Mouse (Mus musculus) fat pad, adult 2 months (tissue): Measurements from ENCODE around the gene Os9.

Source experiments
- DNase-seq: peaks from one replicate; pipeline ENCODE4 v3.0.0-alpha.2; 2011; ENCODE audit warnings: low read depth, low spot score; ENCODE audit errors: extremely low read depth

The Os9 gene

GRCm38 (mm10) chr10:127048608-127049394, 72.1 kb downstream of the Os9 start:
- no peak for DNase-seq

- DNase-seq: no peak
Measured at GRCm38 (mm10) chr10:127047954-127048353, 73.0 kb downstream of the Os9 start, which contains the start of gene Cyp27b1. Cyp27b1 (plus strand) TSS chr10:127048250.
